Mouse (Mus musculus): Measurements from ENCODE around the gene Pex16. TPM values are rescaled to one million over a fixed set of nuclear protein-coding genes. Genes with fewer than 3 reads are reported as not detected.

Gene Pex16
- total and polyA plus RNA-seq, 3 experiments = 41.9 to 52.5 TPM; not detected in 1

GRCm38 (mm10) chr2:92381161-92381560 is 6.7 kb downstream of the Pex16 start:
- peaks cover 0 to 4% of the 10 kb centered on the region in 2 experiments; a peak in 2 of 4 replicates for H3K4me1 ChIP-seq (ENCODE audit: control insufficient read depth in 1 of 2, insufficient read depth in 2 of 2, low read length in 2 of 2)
- TF ChIP-seq TBP (IDR thresholded peaks at IDR 0.05; ENCODE audit: low read depth, low read length) (no peak), POLR2AphosphoS2 (IDR thresholded peaks at IDR 0.05; ENCODE audit: low read length) (no peak), MXI1 (IDR thresholded peaks at IDR 0.05; ENCODE audit: low read depth, low read length) (no peak), CTCF (IDR thresholded peaks at IDR 0.05 in 2 of 3, conservative IDR thresholded peaks at IDR 0.05 in 1 of 3; ENCODE audit: control insufficient read depth in 1 of 3, insufficient read depth in 1 of 3, low read depth in 2 of 3, low read length in 3 of 3, poor library complexity in 1 of 3, severe bottlenecking in 1 of 3) (no peak), MAFK (IDR thresholded peaks at IDR 0.05; ENCODE audit: borderline replicate concordance, low read depth, low read length) (no peak), ZMIZ1 (IDR thresholded peaks at IDR 0.05; ENCODE audit: low read depth, low read length) (no peak), TAL1 (IDR thresholded peaks at IDR 0.05; ENCODE audit: low read length) (no peak), USF1 (IDR thresholded peaks at IDR 0.05; ENCODE audit: low read depth, low read length) (no peak), SIN3A (IDR thresholded peaks at IDR 0.05; ENCODE audit: low read length) (no peak), MAX (IDR thresholded peaks at IDR 0.05; ENCODE audit: low read length) (no peak), GABPA (IDR thresholded peaks at IDR 0.05; ENCODE audit: low read depth, low read length) (no peak), ZNF384 (IDR thresholded peaks at IDR 0.05; ENCODE audit: low read depth, low read length) (no peak), ELF1 (IDR thresholded peaks at IDR 0.05; ENCODE audit: low read depth, low read length) (no peak), POLR2AphosphoS5 (IDR thresholded peaks at IDR 0.05; ENCODE audit: borderline replicate concordance, low read depth, low read length) (no peak), EP300 (IDR thresholded peaks at IDR 0.05; ENCODE audit: low read depth in 1 of 2, low read length in 2 of 2) (no peak)

GRCm38 (mm10) chr2:92381901-92382588 is 7.6 kb downstream of the Pex16 start, which contains the start of gene 1700029I15Rik:
Gene 1700029I15Rik, plus strand, starts transcription at chr2:92382538.
- TF ChIP-seq GABPA (IDR thresholded peaks at IDR 0.05; ENCODE audit: low read depth, low read length) = no peak
- TF ChIP-seq POLR2AphosphoS2 (IDR thresholded peaks at IDR 0.05; ENCODE audit: low read length) = no peak
- no peak for TF ChIP-seq HCFC1 (IDR thresholded peaks at IDR 0.05; ENCODE audit: low read depth, low read length)
- no peak for TF ChIP-seq CHD1 (IDR thresholded peaks at IDR 0.05; ENCODE audit: low read depth, low read length)
- TF ChIP-seq POLR2A (IDR thresholded peaks at IDR 0.05; ENCODE audit: control insufficient read depth in 1 of 2, insufficient read depth in 1 of 2, low read depth in 1 of 2, low read length in 2 of 2, poor library complexity in 1 of 2) = no peak
- TF ChIP-seq MAX (IDR thresholded peaks at IDR 0.05; ENCODE audit: low read length) = no peak
- TF ChIP-seq NELFE (IDR thresholded peaks at IDR 0.05; ENCODE audit: low read depth, low read length) = no peak
- no peak for TF ChIP-seq NRF1 (IDR thresholded peaks at IDR 0.05; ENCODE audit: insufficient read depth, low read depth, low read length, poor library complexity, severe bottlenecking)
- TF ChIP-seq USF2 (IDR thresholded peaks at IDR 0.05; ENCODE audit: borderline replicate concordance in 1 of 2, insufficient read depth in 1 of 2, low read depth in 1 of 2, low read length in 2 of 2) = no peak
- Histone ChIP-seq H3K36me3 (ENCODE audit: control insufficient read depth in 1 of 2, insufficient read depth in 2 of 2, low read length in 2 of 2) (no peaks in the 10 kb centered on the region; a peak in 1 of 4 replicates), H3K4me3 (ENCODE audit: control insufficient read depth in 1 of 2, insufficient read depth in 1 of 2, low read depth in 2 of 2, low read length in 2 of 2) (no peak within 1 kb of the TSS), H3K9ac (ENCODE audit: control insufficient read depth, low read depth, low read length, poor library complexity, severe bottlenecking) (no peak within 1 kb of the TSS), H3K79me2 (ENCODE audit: control insufficient read depth, insufficient read depth, low read length, poor library complexity) (no peaks in the 10 kb centered on the region), H3K9me3 (replicated peaks; ENCODE audit: insufficient read depth, low read length) (no peaks in the 10 kb centered on the region), H3K4me1 (ENCODE audit: control insufficient read depth in 1 of 2, insufficient read depth in 2 of 2, low read length in 2 of 2) (no peaks in the 10 kb centered on the region), H3K27me3 (ENCODE audit: control insufficient read depth in 1 of 2, insufficient read depth in 2 of 2, low read length in 2 of 2) (no peaks in the 10 kb centered on the region), H3K27ac (ENCODE audit: control insufficient read depth, low read depth, low read length) (no peak within 1 kb of the TSS)
- no peak for DNase-seq (ENCODE audit: low read depth, low spot score)

More at GRCm38 (mm10) chr2:92381161-92381560, 6.7 kb downstream of the Pex16 start:
- Histone ChIP-seq H3K27ac (ENCODE audit: control insufficient read depth, low read depth, low read length) (no peak overlapping the region), H3K36me3 (ENCODE audit: control insufficient read depth in 1 of 2, insufficient read depth in 2 of 2, low read length in 2 of 2) (no peaks in the 10 kb centered on the region; a peak in 1 of 4 replicates), H3K9me3 (replicated peaks; ENCODE audit: insufficient read depth, low read length) (no peaks in the 10 kb centered on the region), H3K4me3 (ENCODE audit: control insufficient read depth in 1 of 2, insufficient read depth in 1 of 2, low read depth in 2 of 2, low read length in 2 of 2) (no peak overlapping the region), H3K9ac (ENCODE audit: control insufficient read depth, low read depth, low read length, poor library complexity, severe bottlenecking) (no peak overlapping the region), H3K27me3 (ENCODE audit: control insufficient read depth in 1 of 2, insufficient read depth in 2 of 2, low read length in 2 of 2) (no peaks in the 10 kb centered on the region), H3K79me2 (ENCODE audit: control insufficient read depth, insufficient read depth, low read length, poor library complexity) (no peaks in the 10 kb centered on the region)
- no peak for DNase-seq (ENCODE audit: low read depth, low spot score)

Data from MEL (cell line).